Mouse (Mus musculus) monocyte, adult 2 months (primary cell): ENCODE data around the gene Kctd11.

Experiments
- DNase-seq, 2 experiments: peaks; one replicate each; pipeline ENCODE4 v3.0.0; 2022; ENCODE audit warnings: low spot score in 2 of 2, low read depth in 1 of 2

Kctd11 gene

DNA sequence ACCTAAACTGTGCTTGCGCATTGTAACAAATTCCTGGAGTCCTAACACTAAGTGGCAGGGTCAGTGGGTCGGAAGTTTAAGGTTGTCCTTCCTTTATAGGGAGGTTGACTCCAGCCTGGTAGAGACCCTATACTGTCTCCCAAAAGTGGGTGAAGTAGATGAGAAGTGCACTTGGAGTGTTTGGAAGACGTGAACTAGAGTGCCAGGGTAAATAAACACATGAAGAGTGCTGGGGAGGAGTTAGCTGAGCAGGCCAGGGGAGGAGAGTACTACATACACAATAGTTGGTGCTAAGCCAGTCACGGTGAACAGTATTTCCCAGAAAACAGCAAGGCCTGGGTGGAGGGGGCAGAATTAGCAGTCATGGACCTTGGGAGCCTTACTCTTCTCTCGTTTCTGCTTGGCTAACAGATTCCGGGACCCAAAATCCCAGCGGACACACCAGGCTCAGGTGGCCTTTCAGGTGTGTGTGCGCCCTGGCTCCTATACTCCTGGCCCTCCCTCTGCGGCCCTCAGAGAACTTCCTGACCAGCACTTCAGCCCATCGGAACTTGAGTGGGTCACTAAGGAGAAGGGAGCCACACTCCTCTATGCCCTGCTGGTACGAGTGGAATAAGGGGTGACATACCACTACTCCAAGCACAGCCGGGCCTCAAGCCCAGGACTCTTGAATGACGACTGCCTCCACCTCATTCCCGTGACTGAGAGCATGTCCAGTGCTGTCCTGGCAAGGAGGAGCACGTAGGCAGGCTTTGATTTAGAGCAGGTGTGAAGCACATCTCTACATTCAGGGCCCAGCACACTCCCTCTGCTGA lies 31.7 kb upstream of the Kctd11 start:
- no peak for DNase-seq

GRCm38 (mm10) chr11:69911701-69912100 lies 30.5 kb upstream of the Kctd11 start:
- no peak for DNase-seq

DNA sequence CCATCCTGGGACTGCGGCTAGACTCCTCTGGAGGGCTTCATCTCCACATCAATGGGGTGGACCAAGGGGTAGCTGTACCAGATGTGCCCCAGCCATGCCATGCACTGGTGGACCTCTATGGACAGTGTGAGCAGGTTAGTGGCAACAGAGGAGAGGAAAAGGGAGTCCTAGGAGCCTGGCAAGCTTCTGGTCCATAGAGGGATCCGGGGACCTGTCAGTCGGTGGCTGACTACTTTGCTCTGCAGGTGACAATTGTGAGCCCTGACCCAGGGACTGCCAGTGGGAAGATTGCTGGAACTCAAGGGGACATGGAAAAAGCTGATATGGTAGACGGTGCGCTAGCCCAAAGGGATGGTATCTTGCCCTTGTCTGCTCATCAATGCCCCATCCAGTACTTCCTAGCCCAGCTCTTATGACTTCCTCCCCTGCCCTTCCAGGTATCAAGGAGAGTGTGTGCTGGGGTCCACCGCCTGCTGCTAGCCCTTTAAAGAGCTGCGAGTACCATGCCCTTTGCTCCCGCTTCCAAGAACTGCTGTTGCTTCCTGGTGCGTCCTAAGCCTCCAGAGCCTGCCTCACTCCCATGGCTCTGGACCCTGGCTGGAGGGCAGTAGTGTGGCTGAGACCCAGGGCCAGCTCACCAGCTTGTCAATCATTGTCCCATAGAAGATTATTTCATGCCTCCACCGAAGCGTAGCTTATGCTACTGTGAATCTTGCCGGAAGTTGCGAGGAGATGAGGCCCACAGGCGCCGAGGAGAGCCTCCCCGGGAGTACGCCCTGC lies 29.8 kb upstream of the Kctd11 start:
- DNase-seq, result no peak

- DNase-seq, result no peak
Observed at GRCm38 (mm10) chr11:69910177-69910576, 29.0 kb upstream of the Kctd11 start.

- DNase-seq, result no peak
Observed at GRCm38 (mm10) chr11:69909174-69909573, 28.0 kb upstream of the Kctd11 start.

DNA sequence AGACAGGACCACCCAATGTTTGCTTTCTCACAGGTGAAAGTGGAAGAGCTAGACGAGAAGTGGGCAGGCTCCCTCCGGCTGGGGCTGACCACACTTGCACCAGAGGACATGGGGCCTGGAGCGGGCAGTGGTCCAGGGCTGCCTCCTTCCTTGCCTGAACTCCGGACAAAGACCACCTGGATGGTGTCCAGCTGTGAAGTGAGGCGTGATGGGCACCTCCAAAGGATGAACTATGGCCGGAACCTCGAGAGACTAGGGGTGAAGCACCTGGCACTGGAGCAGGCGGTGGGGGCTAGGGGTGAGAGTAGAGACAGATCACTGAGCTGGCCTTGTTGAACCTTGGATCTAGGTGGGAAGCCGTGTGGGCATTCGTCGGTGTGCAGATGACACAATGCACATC lies 27.4 kb upstream of the Kctd11 start:
- DNase-seq, result no peak

- DNase-seq, result no peak
Observed at GRCm38 (mm10) chr11:69904311-69904710, 23.1 kb upstream of the Kctd11 start.

DNA sequence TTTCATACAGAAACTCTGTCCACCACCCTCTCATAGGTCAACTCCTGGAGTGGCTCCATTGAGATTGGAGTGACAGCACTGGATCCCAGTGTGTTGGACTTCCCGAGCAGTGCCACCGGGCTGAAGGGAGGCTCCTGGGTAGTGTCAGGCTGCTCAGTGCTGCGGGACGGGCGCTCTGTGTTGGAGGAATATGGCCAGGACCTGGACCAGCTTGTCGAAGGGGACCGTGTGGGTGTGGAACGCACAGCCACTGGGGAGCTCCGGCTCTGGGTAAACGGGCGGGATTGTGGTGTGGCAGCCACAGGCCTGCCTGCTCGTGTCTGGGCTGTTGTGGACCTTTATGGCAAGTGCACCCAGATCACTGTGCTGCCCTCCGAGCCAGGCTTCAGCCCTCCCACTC lies 21.8 kb upstream of the Kctd11 start:
- no peak for DNase-seq

GRCm38 (mm10) chr11:69901993-69902392 lies 20.8 kb upstream of the Kctd11 start:
- no peak for DNase-seq

GRCm38 (mm10) chr11:69901406-69901846 lies 20.2 kb upstream of the Kctd11 start:
- peak; percentile 78 to 86 for DNase-seq

DNA sequence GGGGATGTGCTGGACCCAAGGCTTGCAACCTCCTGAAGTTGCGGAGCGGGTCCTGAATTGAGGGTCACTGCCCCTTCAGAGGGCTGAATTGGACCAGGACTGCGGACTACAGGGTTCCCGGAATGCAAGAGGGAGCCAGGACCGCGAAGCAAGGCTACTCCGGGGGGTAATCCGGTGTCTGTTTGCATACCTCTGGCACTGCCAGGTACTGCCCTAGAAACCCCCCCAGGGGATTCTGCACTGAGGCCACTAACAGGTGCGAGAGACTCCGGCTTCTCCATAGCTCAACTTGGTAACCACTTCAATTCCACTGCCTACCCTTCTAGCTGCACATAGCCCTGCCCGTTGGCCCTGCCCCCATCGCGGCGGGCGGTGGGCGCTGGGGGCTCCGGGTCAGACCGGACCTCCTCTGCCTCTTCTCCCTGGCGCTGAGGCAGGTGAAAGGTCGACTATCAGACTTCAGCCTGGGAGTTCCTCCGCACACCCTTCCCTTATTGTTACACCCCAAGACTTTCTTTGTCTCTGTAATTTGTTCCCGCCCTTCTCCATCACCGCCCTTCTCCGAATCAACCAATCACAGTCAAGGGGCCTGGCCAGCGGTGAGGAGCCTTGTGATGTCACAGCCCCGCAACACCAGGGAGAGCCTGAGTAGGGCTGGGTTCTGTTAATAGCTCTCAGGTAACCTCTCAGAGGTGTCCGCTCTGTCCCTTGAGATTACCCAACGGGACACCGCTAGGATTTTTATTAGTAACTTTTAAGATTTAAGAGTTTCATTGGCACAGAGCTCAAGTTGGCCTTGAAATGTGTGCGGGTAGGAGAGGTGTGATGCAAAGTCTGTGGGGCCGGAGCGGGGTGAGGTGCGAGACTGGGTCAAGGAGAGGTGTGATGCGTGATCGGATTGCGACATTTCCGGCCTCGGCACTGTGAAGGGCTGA lies 19.5 kb upstream of the Kctd11 start, which contains the start of the genes 2810408A11Rik and Neurl4:
2810408A11Rik (minus strand) TSS at position 517 of the 935 bp plus-strand sequence.
Neurl4 (plus strand) TSS at position 602 of the 935 bp plus-strand sequence.
- peak; percentile 68 to 82 for DNase-seq

- no peak for DNase-seq
Observed at GRCm38 (mm10) chr11:69899870-69900269, 18.7 kb upstream of the Kctd11 start.

DNA sequence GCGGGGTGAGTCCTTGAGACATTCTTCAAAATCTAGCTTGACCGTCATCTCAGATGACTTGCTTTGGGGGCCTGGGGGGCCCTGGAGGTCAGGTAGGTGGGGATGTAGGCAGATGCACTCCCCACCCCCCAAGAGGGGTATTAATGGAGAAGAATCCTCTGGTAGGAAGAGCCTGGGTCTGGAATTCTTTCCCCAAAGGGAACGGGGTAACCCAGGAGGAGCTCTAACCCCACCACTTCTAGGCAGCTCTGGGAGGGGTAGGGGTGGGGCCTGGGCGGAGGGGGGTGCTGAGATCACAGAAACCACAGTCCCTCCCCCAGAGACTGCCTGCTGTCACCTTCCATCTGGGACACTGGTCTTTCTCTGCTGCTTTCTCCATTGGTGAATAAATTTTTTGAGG lies 14.1 kb upstream of the Kctd11 start, which contains the start of gene Acap1:
Acap1 (minus strand) TSS at position 249 of the 400 bp plus-strand sequence.
- no peak for DNase-seq

- DNase-seq, result no peak
Observed at GRCm38 (mm10) chr11:69894671-69895070, 13.5 kb upstream of the Kctd11 start.

DNA sequence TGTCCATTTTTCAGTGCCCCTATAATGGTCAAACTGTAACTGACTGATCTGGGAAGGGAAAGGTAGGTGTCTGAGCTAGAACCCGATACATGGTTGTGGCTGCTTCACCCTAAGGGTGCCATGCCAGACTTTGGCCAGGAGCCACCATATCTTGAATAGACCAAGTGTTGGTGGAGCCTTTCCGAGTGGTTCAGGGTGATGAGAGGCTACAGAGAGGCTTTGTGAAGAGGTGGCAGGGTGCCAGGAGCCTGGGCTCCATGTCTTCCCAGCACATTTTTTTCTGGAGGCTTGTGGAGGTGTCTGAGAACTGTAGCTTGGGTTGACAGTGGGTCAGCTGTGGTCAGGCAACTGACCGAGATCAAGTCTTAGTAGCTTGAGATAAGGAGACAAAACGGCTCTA lies 10.3 kb upstream of the Kctd11 start:
- DNase-seq, result no peak

DNA sequence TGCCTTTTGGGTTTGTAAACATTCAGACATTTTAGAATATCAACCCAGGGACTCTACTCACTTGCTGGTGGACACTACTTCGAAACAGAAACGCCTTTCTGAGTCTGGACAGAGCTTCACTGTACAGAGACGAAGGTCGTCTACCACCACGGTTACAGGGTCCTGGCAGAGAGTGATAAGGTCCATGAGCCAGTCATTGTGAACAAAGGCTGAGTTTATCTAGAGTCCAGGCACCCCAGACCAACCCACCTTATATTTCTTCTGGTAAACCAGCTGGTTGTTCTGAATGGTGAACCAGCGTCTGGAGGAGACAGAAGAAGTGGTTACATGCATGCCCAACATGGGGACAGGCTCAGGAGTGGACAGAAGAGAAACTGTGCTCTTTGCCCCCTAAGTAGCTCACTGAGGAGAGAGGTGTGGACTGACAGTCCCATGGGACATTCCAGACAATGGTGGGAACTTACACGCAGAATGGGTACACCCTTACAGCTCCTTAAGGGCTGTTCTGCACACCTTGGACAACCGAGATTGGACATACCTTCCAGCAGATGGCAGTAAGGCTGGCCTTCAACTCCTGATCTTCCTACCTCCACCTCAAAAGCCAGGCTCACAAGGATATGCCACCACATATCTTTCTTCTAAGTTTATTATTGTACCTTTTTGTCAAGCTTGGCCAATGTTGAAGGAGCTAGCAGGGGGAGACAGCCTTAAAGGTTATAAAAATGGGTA lies 5.9 kb upstream of the Kctd11 start:
- DNase-seq, result no peak

DNA sequence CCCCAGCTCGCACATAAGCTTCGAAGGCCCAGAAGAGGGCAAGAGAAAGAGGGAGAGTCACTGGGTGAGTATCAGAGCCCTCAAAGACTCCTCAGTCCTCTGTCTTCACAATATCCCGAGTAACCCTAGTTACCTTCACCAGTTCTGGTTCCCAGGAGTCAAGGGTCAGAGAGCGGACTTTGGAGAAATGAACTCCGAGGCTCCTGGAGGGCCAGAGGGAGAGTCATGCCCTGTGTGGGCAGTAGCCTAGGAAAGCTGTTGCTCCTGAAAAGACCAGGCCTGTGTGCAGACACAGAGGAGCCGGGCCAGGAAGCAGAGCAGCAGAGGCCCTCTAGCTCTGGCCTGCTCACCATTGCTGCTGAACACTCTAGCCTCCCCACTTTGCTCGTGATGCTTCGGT lies 3.5 kb upstream of the Kctd11 start:
- DNase-seq, result no peak

DNA sequence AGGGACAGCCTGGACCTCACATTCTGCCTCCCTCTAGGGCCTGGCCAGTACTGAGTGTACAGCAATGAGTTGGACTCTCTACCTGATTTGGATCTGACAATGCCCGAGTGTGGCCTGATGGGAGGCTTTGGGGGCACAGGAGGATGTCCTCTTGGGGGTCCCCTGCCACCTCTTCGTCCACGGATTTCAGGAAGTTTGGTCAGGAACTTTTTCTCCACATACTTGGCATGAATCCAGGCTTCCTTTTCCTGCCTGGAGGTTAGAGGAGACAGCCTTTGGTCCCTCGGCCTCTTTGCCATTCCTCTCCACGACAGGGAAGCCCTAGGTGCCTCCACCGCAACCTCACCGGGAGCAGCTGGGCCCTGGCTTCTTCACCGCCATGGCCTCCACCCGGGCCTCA lies 3.0 kb upstream of the Kctd11 start:
- DNase-seq, result no peak

- DNase-seq, result no peak
Observed at GRCm38 (mm10) chr11:69883527-69884151, 2.4 kb upstream of the Kctd11 start.

- DNase-seq, result no peak
Observed at GRCm38 (mm10) chr11:69883066-69883465, 1.9 kb upstream of the Kctd11 start.
